Mouse (Mus musculus): ENCODE measurements around the gene Srl.

- no peak for TF ChIP-seq EP300 (IDR thresholded peaks at IDR 0.05; ENCODE audit: low read depth)
- no peak for TF ChIP-seq CTCF (IDR thresholded peaks at IDR 0.05; ENCODE audit: low read depth)
Measured at GRCm38 (mm10) chr16:4454563-4454962, 87.1 kb downstream of the Srl start.

Data from heart, postnatal 0 days (tissue).